Mouse (Mus musculus) urinary bladder, postnatal 25 days (tissue): ENCODE measurements around the gene Fam81a.

Source experiments
- DNase-seq: peaks from one replicate; pipeline ENCODE4 v3.0.0; 2022; ENCODE audit warnings: low spot score

The Fam81a gene

GRCm38 (mm10) chr9:70142460-70142859 lies at the start of gene Fam81a:
Fam81a (minus strand) TSS chr9:70142560.
- no peak for DNase-seq

GRCm38 (mm10) chr9:70182639-70183038 lies 40.3 kb upstream of the Fam81a start:
- DNase-seq, result no peak

- no peak for DNase-seq
Observed at GRCm38 (mm10) chr9:70181719-70182118, 39.4 kb upstream of the Fam81a start.

DNA sequence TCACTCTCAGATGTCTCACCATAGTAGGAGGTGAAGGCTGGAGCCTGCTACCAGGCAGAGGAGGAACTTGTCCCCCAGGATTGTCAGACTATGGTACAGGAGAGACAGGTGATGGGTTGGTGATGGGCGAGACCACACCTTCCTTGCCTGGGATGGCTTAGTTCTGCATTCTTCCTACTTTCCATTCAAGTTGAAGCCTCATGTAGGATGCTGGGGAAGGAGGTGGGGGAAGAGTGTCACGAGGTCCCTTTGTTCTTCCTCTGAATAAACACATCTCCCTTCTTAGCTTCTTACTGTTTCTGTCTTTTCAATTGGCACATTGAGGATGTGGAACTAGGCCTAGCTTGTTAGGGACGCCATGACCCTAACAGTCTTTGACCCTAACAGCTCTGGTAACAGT lies 33.9 kb upstream of the Fam81a start:
- DNase-seq, result no peak

- DNase-seq, result no peak
Observed at GRCm38 (mm10) chr9:70174896-70175295, 32.5 kb upstream of the Fam81a start.

GRCm38 (mm10) chr9:70174291-70174848 lies 32.0 kb upstream of the Fam81a start:
- DNase-seq, result no peak

- no peak for DNase-seq
Observed at GRCm38 (mm10) chr9:70168973-70169372, 26.6 kb upstream of the Fam81a start.

DNA sequence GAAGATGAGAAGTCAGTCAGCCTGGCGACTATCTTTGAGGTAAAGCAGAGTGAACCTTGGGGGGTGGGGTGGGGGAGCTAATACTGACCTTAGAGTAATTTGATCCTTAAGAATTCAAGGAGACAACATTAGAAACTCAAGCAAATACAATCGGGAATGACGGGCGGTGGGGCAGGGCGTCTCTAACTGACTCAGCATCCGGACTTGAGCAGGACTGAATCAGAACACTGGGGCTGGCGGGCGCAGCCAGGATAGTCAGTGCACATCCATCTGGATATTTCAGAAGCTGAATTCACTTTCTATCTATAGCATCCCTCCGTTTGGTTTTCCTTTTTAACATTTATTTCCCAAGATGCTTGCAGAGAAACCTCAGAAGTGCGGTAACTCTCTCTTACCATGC lies 17.7 kb upstream of the Fam81a start:
- DNase-seq, result no peak

- no peak for DNase-seq
Observed at GRCm38 (mm10) chr9:70147618-70148017, 5.3 kb upstream of the Fam81a start.

GRCm38 (mm10) chr9:70145426-70145825 lies 3.1 kb upstream of the Fam81a start:
- no peak for DNase-seq

DNA sequence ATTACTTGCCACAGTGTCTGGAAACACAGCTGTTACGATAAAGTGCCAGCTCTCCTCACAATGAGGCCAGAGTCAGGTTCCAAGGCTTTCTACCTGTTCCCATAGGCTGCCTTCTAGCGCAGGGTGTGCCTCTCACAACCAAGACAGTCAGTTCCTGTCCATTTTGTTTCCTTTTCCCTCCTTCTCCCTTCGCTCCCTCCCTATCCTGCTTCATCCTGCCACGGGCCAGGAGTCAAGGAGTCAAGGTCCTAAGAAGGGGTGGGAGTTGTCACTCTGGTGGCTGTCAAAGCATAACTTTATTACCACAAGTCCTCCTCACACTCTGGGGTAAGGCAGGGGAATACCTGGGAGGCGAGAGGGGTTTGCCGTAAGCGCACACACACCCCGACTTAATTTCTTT lies 966 bp upstream of the Fam81a start:
- DNase-seq, result no peak

DNA sequence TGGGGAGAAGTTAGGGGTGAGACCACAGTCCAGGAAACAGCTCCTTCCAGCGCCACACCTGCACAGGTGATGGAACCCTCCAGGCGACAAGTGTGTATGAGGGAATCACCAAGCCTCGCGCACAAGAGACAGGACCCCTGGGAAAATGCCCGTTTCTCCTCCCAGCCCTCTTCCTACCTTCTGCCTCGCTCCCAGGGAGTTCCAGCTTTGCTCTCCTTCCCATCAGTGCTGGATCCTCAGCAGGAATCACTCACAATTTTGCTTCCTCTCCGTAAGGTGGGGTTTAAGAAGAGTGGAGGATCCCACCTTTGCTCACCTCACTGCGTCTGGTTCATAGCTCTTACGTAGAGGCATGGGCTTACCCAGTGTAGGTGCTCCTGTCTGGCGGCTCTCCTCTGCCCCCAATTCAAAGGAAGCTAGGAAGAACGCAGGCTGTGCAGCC lies 454 bp downstream of the Fam81a start:
- no peak for DNase-seq

GRCm38 (mm10) chr9:70140871-70141796 lies 1.2 kb downstream of the Fam81a start:
- DNase-seq, result peak; percentile 58

DNA sequence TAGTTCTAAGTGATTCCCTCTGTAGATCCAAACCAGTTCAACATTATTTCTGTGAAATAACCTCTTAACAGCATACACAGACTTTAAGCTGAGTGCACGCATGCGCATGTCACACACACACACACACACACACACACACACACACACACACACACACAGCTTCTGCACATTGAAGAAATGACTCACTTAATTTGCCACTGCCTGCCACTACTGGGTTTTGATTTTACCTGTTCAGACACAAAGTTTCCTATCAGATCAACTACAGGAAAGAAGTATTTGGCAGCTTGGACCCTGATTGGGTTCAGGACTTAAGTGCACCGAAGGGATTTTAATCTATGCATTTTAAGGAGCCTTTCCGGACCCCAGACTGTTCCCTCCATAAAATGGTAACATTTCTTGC lies 2.0 kb downstream of the Fam81a start:
- DNase-seq, result peak; percentile 3

DNA sequence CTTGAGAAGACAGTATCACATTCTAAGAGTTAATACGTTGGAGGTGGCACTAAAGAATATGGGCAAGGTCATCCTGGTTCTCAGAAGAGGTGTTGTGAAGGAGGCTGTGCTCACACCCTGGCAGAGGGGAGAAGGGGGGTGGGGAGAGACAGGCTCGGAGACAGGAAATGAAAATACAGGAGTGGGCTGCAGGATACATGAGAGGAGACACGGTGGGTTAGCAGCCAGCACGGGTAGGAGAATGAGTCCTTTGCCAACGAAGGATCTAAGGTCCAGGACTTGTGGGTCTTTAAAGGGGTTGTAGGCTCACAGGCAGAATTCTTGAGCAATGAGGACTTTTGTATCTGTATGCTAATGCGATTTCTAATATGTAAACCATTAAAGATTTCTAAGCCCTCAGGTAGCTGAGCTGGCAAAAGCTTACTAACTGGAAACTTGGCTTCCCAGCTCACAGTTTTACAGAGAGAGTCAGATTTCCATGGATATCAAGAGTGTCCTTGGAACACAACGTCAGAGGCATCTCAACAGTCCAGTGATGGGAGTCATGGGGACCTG lies 3.0 kb downstream of the Fam81a start:
- DNase-seq, result no peak

GRCm38 (mm10) chr9:70138511-70138910 lies 3.8 kb downstream of the Fam81a start:
- DNase-seq, result no peak

GRCm38 (mm10) chr9:70137991-70138390 lies 4.4 kb downstream of the Fam81a start:
- DNase-seq, result no peak

DNA sequence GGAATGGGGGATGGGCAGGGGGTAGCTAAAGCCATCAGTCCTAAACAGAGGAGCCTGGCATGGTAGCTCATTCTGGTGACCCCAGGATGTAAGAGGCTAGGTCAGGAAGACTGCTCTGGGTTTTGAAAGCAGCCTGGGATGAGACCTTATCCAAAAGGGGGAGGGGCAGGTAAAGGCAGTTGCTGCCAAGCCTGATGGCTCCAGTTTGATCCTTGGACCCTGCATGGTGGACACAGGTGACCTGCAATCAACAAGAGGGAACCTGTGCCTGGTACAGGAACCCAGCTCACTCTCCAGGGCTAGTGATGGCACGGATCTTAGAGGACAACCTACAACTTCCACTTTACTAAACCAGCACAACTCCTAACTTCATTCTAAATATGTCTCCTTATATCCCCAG lies 7.2 kb downstream of the Fam81a start:
- DNase-seq, result no peak

- DNase-seq, result no peak
Observed at GRCm38 (mm10) chr9:70134716-70135115, 7.6 kb downstream of the Fam81a start.

DNA sequence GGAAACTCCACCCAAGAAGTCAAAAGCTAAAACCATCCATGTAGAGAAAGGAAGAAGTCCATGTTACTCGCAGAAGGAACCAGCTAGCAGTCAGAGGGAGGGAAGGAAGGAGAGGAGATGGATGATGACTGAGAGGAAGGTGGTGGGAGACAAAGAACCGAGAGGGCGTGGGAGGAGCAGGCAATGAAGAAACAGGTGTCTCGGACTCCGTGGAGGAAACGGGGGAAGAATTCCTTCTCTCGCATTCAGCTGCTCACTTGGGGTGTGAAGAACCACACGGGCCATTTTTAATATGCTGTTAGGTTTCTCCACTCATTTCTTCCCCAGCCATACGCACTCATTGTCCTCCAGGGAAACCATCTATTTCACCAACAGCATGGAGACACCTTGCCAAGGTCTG lies 8.1 kb downstream of the Fam81a start:
- DNase-seq, result no peak

DNA sequence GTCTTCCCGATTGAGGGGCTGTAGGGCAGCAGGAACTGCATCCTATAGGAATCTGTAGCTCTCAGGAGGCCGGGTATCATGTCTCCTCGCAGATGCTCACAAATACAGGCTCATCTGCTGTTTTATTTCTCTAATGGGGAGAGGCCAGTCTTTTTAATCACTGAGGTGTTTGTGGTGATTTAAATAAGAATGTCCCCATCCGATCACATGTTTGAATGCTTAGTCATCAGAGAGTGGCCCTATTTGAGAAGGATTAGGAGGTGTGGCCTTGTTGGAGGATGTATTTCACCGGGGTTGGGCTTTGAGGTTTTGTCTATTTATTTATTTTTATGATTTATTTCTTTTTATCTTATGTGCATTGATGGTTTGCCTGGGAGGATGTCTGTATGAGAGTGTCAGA lies 11.6 kb downstream of the Fam81a start:
- no peak for DNase-seq

DNA sequence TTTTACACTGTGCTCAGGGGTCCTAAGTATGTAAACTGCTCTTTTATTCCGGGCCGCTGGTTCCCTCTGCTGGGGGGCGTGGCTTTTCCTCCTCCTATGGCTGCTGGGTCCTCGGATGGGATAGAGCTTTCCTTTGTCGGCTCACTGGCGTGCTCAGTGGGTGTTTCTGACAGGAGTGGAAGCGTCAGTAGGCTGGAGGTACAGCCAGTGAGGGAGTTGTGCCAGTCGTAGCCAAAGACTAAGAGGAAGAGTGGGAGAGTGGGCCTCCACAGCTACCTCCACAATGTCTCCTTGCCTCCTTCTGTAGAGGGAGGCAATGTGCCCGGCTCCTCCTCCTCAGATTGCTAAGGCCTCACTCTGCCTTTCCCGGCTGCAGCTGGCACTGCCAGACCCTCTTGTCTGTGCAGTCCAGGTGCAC lies 30.5 kb downstream of the Fam81a start:
- DNase-seq, result no peak

DNA sequence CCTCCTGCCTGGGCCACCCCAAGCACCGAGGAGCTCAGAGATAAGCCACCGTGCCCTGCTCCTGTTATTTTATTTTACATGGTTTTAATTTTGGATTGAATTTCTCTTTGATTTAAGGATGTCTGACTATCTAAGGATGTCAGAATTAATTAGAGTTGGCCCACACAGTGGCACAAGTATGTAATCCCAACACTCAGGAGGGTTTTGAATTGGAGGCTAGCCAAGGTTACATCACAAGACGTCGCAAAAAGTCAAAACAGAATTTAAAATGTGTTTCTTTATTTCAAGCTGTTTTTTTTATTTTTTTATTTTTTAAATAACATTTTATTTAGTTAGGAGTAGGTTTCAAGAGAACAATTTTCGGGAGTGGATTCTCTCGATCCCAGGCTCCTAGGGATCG lies 31.5 kb downstream of the Fam81a start:
- DNase-seq, result no peak
